Mouse (Mus musculus) induced T-regulatory cell, adult 2 months (primary cell): Measurements from ENCODE around the gene Tsc2.
A peak's percentile ranks its signal among the peaks of the same experiment; 100 is the strongest.

Experiments used
- DNase-seq: peaks from one replicate; pipeline ENCODE4 v3.0.0-alpha.2; 2012; ENCODE audit warnings: low read depth

Gene Tsc2

GRCm38 (mm10) chr17:24608874-24609273, 23.6 kb downstream of the Tsc2 start:
- no peak for DNase-seq

DNA sequence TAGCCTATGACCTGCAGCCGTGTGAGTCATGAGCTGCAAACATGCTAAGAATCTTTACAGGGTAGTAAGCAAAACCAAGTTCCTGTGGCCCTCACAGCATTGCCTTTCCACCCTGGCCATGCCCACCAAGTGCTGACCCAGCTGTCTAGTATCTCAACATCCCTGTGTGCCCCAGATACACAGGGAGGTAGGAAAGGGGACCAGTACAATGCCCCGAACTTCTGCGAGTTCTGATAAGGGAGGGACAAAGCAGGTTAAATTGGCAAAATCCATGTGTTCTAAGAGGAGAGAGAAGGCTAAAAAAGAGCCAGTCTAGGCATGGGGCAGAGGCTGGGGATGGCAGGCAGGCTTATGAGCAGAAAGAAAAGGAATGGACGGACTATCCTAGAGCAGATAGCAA, 24.1 kb downstream of the Tsc2 start:
- no peak for DNase-seq

GRCm38 (mm10) chr17:24604557-24604956, 27.9 kb downstream of the Tsc2 start:
- DNase-seq: no peak

- no peak for DNase-seq
Measured at GRCm38 (mm10) chr17:24603961-24604360, 28.5 kb downstream of the Tsc2 start.

DNA sequence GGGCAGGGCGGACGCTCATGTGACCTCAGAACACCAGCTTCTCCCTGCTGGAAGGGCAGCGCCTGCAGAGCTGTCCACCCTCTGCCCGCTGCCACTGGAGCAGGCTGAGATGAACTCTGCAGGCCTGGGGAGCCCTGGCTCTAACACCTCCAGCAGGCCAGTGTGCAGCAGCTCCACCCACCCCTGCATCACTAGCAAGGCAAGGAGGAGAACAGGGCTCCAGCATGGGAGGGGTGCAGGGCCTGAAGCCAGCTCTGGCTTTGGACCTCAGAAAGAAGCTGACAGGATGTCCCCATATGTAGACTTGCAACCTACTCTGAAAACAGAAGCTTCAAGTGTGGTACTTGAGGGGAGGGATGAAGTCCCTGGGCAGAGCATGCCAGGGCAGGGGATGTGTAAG, 31.9 kb downstream of the Tsc2 start:
- DNase-seq: no peak

GRCm38 (mm10) chr17:24597989-24598388, 34.4 kb downstream of the Tsc2 start:
- no peak for DNase-seq

DNA sequence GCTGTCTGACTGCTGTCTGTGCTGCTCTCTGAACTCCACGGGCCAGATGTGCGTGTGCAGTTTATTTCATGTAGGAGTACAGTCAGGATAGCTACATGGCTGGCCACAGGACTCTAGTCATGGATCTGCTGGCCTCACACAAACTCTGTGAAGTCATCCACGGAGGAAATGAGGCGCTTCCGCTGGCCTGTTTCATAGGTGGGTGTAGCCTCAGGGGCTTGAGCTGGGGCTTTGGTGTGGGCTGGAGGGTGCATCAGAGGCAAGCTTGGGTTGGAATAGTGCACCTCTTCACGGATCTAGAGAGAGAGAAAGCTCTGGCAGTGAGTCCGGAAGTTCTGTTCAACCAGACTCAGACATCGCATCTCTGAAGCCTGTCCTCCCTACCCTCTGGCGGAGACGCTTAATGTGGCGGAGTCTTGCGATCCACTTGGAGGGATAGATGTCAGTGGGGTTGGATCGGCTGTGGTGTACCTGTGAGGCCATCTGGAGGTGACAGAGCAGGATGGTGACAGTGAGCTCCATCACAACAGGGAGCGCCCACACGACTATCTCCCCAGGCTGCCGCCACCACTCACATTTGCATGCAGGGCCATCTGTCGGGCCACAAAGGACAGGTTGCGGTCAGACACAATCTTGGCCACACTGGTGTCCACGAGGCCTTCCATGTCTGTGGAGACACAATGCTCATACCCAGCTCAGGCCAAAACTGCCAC, 35.8 kb downstream of the Tsc2 start:
- DNase-seq: no peak

DNA sequence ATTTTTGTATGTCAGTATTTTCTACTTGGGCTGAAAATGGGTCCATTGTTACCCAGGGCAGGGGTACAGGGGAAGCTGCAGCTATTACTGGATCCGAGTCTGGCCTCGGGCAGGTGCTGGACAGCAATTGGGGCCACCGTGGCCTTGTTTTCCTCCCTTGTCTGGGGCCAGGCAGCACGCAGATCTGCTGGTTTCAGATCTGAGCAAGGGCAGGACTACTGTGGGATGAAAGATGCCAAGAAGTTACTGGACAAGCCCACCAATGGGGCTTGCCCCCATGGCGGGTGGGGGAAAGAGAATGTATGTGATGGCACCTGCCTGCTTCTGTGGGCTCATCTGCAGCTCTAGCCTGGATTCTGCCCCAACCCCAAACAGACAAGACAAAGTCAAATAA, 36.4 kb downstream of the Tsc2 start:
- no peak for DNase-seq

- DNase-seq: peak; percentile 9
Measured at GRCm38 (mm10) chr17:24595126-24596072, 37.0 kb downstream of the Tsc2 start.

DNA sequence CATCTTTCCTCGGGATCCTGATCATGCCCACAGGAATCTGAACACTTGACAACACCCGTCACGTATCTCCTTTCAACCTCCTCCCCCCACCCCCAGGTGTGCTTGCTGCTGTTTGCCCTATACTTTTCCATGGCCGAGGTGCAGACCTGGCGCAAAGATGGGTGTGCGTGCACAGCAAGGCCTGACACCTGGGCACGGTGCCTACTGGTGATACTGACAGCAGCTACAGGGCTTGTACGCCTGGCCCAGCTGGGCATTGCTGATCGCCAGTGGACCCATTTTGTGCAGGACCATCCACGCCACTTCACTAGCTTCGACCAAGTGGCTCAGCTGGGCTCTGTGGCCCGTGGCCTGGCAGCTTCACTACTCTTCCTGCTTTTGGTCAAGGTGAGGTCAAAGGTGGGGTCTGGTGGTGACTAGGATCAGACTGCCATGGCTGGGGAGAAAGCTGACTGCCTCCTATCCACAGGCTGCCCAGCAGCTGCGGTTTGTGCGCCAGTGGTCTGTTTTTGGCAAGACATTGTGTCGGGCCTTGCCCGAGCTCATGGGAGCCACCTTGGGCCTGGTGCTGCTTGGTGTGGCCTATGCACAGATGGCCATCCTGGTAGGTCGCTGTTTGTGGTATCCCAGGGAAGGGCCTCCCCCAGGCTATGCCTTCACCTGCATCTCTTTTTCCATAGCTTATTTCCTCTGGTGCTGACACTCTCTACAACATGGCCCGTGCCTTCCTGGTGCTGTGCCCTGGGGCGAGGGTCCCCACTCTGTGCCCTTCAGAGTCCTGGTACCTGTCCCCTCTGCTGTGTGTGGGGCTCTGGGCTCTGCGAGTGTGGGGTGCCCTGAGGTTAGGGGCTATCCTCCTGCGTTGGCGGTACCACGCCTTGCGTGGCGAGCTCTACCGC, 38.2 kb downstream of the Tsc2 start:
- DNase-seq: no peak

DNA sequence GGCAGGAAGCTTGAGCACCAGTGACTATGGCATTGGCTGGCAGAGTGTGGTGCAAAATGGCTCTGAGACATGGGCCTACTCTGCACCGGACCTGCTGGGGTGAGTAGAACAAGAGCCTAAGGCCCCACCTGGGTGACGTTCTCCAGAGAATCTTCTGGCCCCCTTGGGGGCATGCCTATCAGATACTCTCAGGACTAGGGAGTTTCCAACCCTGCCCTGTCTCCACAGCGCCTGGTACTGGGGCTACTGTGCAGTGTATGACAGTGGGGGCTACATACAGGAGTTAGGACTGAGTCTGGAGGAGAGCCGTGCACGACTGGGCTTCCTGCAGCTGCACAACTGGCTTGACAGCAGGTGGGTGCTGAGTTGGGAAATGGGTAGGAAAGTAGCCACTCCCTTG, 39.2 kb downstream of the Tsc2 start:
- no peak for DNase-seq

DNA sequence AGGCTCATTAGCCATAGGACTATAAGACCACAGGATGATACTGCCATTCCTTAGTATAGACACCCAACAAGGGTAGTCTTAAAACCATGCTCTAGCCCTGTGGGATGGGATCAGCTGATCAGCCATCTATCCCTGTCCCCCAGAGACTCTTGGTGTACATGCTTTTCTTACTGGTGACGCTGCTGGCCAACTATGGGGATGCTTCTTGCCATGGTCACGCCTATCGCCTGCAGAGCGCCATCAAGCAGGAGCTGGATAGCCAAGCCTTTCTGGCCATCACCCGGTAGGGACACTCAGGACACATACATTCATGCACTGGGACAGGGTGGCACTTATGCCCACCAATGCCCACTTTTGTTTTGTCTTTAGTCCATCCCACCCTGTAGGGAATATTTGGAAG, 40.7 kb downstream of the Tsc2 start:
- no peak for DNase-seq

- no peak for DNase-seq
Measured at GRCm38 (mm10) chr17:24590943-24591342, 41.5 kb downstream of the Tsc2 start.

GRCm38 (mm10) chr17:24586532-24586931, 45.9 kb downstream of the Tsc2 start:
- no peak for DNase-seq

DNA sequence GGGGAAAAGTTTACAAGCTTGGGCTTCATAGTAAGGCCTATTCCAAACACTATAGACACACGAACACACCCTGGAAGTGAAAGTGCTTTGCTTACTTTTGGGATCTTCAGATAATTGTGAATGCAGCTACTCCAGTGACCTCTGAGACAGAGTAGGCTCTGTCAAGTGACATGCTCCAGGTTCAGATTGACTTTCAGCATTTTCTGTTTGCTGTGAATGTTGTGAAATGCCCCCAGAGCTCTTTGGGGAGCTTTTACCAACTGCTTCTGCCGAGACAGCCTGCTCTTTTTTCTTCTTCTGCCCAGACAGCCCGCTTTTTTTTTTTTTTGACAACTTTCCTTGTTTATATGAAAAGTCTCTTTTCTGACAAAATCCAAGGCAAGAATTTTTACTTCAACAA, 47.9 kb downstream of the Tsc2 start:
- DNase-seq: no peak

- no peak for DNase-seq
Measured at GRCm38 (mm10) chr17:24583599-24584460, 48.6 kb downstream of the Tsc2 start.

- DNase-seq: no peak
Measured at GRCm38 (mm10) chr17:24580287-24580686, 52.1 kb downstream of the Tsc2 start.

- no peak for DNase-seq
Measured at GRCm38 (mm10) chr17:24579532-24579931, 52.9 kb downstream of the Tsc2 start.

DNA sequence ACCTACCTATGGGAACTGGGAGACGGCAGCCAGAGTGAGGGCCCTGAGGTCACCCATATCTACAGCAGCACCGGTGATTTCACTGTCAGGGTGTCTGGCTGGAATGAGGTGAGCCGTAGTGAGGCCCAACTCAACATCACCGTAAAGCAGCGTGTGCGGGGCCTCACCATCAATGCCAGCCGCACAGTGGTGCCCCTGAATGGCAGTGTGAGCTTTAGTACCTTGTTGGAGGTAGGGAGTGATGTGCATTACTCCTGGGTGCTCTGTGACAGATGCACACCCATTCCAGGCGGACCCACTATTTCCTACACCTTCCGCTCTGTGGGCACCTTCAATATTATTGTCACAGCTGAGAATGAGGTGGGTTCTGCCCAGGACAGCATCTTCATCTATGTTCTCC, 58.6 kb downstream of the Tsc2 start:
- DNase-seq: no peak

DNA sequence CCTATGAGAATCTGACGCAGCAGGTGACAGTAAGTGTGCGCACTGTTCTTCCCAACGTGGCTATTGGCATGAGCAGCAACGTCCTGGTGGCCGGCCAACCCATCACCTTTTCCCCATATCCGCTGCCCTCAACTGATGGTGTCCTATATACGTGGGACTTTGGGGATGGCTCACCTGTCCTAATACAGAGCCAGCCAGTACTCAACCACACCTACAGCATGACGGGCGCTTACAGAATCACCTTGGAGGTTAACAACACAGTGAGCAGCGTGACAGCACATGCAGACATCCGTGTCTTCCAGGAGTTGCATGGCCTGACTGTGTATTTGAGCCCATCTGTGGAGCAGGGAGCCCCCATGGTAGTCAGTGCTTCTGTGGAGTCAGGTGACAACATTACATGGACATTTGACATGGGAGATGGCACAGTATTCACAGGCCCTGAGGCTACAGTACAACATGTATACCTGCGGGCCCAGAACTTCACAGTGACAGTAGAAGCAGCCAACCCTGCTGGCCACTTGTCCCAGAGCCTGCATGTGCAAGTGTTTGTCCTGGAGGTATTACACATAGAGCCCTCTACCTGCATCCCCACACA, 59.7 kb downstream of the Tsc2 start:
- no peak for DNase-seq

DNA sequence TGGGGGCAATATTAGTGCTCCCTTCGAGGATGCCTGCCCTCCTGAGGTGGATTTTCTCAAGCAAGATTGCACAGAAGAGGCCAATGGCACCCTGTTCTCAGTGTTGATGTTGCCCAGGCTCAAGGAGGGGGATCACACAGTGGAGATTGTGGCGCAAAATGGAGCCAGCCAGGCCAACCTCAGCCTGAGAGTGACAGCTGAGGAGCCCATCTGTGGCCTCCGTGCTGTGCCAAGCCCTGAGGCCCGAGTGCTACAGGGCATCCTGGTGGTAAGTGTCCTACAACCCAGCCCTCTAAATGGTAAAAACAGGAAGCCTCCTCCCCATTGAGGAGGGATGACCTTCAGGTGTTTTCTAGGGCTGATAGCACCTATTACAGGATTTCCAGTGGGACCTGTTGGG, 62.6 kb downstream of the Tsc2 start:
- DNase-seq: no peak
